Mouse (Mus musculus): ENCODE data around the gene Mt2. TPM values are rescaled to one million over a fixed set of nuclear protein-coding genes. Genes with fewer than 3 reads are reported as not detected.
A peak's percentile ranks its signal among the peaks of the same experiment; 100 is the strongest.

The Mt2 gene
- polyA plus RNA-seq, 1 experiment from 2014 or later: 681 TPM

DNA sequence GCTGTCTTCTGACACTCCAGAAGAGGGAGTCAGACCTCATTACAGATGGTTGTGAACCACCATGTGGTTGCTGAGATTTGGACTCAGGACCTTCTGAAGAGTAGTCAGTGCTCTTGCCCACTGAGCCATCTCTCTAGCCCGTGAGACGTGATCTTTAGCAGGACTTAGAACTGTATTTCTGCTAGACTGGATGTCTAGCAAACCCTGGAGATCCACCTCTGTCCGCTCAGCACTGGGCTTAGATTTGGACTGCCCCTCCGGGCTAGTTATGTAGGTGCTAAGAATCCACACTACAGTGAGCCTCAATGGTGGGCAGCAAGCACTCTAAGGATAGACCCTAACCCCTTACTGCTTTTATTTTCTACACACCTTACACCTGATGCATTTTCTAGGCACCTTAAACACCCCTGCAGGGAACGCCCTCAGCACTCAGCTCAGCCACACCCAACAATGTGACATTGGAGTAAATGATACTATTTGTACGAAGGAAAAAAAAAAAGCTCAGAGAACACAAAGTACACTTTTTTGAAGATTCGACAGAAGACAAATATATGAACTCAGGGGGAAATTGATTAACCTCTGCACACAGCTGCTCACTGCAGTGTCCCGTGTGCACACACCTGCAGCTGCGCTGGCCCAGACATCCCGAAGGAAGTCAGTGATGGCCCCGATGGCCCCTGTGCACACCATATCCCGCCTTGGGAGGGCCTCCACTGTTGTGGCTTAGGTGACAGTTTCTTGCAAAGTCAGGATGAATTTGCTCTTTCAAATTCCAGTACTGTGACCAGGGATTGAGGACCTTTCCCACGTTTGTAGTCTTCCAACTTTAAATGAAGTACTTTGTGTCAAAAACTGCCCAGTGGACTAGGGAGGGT is 9.8 kb downstream of the Mt2 start:
- Histone ChIP-seq H3K9me3 (ENCODE audit: control insufficient read depth, low read length) (no peaks in the 10 kb centered on the region), H3K27ac (replicated peaks) (peak overlapping the region; percentile 95), H3K4me2 (replicated peaks; ENCODE audit: low read depth) (peak overlapping the region; percentile 51), H3K4me3 (ENCODE audit: low read depth, low read length) (peak overlapping the region; percentile 27), H3K36me3 (ENCODE audit: control insufficient read depth, insufficient read depth, low read length) (no peaks in the 10 kb centered on the region), H3K27me3 (ENCODE audit: control insufficient read depth, insufficient read depth, low read length) (no peaks in the 10 kb centered on the region; the same call in 1 of the 2 replicates), H3K9ac (ENCODE audit: low read length) (peak overlapping the region; percentile 45), H3K4me1 (replicated peaks; ENCODE audit: control insufficient read depth, insufficient read depth) (peaks cover 3% of the 10 kb centered on the region; the same call in 1 of the 2 replicates)
- DNase-seq (ENCODE audit: low spot score) (peak; percentile 68), ATAC-seq (ENCODE audit: low FRiP score, low TSS enrichment) (peak; percentile 23; the same call in 1 of the 2 replicates)
- TF ChIP-seq CTCF (IDR thresholded peaks at IDR 0.05; ENCODE audit: low read depth): no peak
- no peak for TF ChIP-seq EP300 (optimal IDR thresholded peaks at IDR 0.05)
- 46% methylated on average over 13 of the region's 13 CpGs for WGBS

DNA sequence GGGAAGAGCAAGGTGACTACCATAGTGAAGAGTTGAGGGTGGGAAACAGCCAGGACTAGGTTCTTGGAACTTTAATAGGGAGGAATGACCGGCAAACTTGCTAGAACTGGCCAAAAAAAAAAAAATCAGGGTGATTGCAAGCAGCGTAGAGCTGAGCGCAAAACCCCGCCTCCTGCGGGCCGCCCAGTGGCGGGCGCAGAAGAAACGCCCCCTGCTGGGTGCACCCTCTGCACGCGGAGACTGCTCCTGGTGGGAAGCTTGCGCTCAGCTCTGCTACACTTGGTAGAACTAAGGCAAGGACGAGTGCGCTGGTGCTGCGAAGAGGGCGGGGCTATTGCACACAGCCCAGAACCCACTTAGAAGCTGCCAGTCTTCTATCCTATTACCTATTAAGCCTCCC is 10.7 kb downstream of the Mt2 start:
- under 1% methylated on average over 16 of the region's 16 CpGs for WGBS
- Histone ChIP-seq H3K9me3 (ENCODE audit: control insufficient read depth, low read length) (no peaks in the 10 kb centered on the region), H3K36me3 (ENCODE audit: control insufficient read depth, insufficient read depth, low read length) (no peaks in the 10 kb centered on the region), H3K27ac (replicated peaks) (peak overlapping the region; percentile 95), H3K4me2 (replicated peaks; ENCODE audit: low read depth) (peak overlapping the region; percentile 51), H3K9ac (ENCODE audit: low read length) (peak overlapping the region; percentile 45; the same call in 1 of the 2 replicates), H3K27me3 (ENCODE audit: control insufficient read depth, insufficient read depth, low read length) (no peaks in the 10 kb centered on the region; the same call in 1 of the 2 replicates), H3K4me1 (replicated peaks; ENCODE audit: control insufficient read depth, insufficient read depth) (peaks cover 3% of the 10 kb centered on the region; the same call in 1 of the 2 replicates), H3K4me3 (ENCODE audit: low read depth, low read length) (peak overlapping the region; percentile 27)
- TF ChIP-seq EP300 (optimal IDR thresholded peaks at IDR 0.05) (no peak), CTCF (IDR thresholded peaks at IDR 0.05; ENCODE audit: low read depth) (peak; percentile 81)
- DNase-seq (ENCODE audit: low spot score) (peak; percentile 96), ATAC-seq (ENCODE audit: low FRiP score, low TSS enrichment) (peak; percentile 63)

DNA sequence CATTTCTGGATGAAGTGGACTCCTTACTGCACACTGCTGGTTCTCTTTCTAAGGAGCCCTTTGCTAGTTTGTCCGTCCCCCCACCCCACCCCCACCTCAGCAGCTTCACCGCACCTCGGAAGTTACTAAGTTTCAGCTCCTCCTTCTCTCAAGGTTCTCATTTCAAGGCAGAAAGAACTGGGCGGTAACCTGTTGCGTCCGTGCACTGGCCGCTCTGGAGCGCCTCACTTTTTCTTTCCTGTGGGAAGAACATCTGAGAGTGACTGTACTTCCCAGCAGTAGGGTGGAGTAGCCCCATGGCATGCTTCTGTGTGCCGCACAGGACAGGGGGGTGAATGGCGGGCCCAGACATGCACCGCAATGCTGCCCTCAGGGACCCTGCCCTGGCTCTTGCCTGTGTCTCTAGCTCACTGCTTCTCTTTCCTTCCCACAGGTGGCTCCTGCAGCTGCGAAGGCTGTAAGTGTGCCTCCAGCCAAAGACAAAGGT is 11.9 kb downstream of the Mt2 start:
- no peaks in the 10 kb centered on the region for H3K9me3 ChIP-seq (ENCODE audit: control insufficient read depth, low read length)
- DNase-seq (ENCODE audit: low spot score) (peak; percentile 70), ATAC-seq (ENCODE audit: low FRiP score, low TSS enrichment) (peak; percentile 21)
- no peaks in the 10 kb centered on the region for H3K36me3 ChIP-seq (ENCODE audit: control insufficient read depth, insufficient read depth, low read length)
- 17% methylated on average over 12 of the region's 12 CpGs for WGBS
- H3K4me1 ChIP-seq (replicated peaks; ENCODE audit: control insufficient read depth, insufficient read depth): peaks cover 5% of the 10 kb centered on the region; the same call in 1 of the 2 replicates
- peak overlapping the region; percentile 51 for H3K4me2 ChIP-seq (replicated peaks; ENCODE audit: low read depth)
- H3K4me3 ChIP-seq (ENCODE audit: low read depth, low read length): no peak overlapping the region; the same call in 1 of the 2 replicates
- no peaks in the 10 kb centered on the region; the same call in 1 of the 2 replicates for H3K27me3 ChIP-seq (ENCODE audit: control insufficient read depth, insufficient read depth, low read length)
- TF ChIP-seq CTCF (IDR thresholded peaks at IDR 0.05; ENCODE audit: low read depth) (no peak), EP300 (optimal IDR thresholded peaks at IDR 0.05) (no peak)
- peak overlapping the region; percentile 45; the same call in 1 of the 2 replicates for H3K9ac ChIP-seq (ENCODE audit: low read length)
- H3K27ac ChIP-seq (replicated peaks): peak overlapping the region; percentile 95

GRCm38 (mm10) chr8:94185791-94186190 is 13.3 kb downstream of the Mt2 start:
- H3K4me2 ChIP-seq (replicated peaks; ENCODE audit: low read depth): no peak overlapping the region
- TF ChIP-seq EP300 (optimal IDR thresholded peaks at IDR 0.05) (no peak), CTCF (IDR thresholded peaks at IDR 0.05; ENCODE audit: low read depth) (no peak)
- H3K9ac ChIP-seq (ENCODE audit: low read length): no peak overlapping the region
- no peaks in the 10 kb centered on the region for H3K9me3 ChIP-seq (ENCODE audit: control insufficient read depth, low read length)
- DNase-seq (ENCODE audit: low spot score) (no peak), ATAC-seq (ENCODE audit: low FRiP score, low TSS enrichment) (no peak)
- H3K27me3 ChIP-seq (ENCODE audit: control insufficient read depth, insufficient read depth, low read length): no peaks in the 10 kb centered on the region; the same call in 1 of the 2 replicates
- peak overlapping the region; percentile 83 for H3K27ac ChIP-seq (replicated peaks)
- H3K4me1 ChIP-seq (replicated peaks; ENCODE audit: control insufficient read depth, insufficient read depth): peaks cover 3% of the 10 kb centered on the region; the same call in 1 of the 2 replicates
- no peak overlapping the region for H3K4me3 ChIP-seq (ENCODE audit: low read depth, low read length)
- H3K36me3 ChIP-seq (ENCODE audit: control insufficient read depth, insufficient read depth, low read length): no peaks in the 10 kb centered on the region
- 68% methylated on average over 6 of the region's 6 CpGs for WGBS

GRCm38 (mm10) chr8:94186542-94186941 is 14.1 kb downstream of the Mt2 start:
- TF ChIP-seq EP300 (optimal IDR thresholded peaks at IDR 0.05): no peak
- peak; percentile 87 for TF ChIP-seq CTCF (IDR thresholded peaks at IDR 0.05; ENCODE audit: low read depth)
- peak overlapping the region; percentile 23; the same call in 1 of the 2 replicates for H3K9ac ChIP-seq (ENCODE audit: low read length)
- no peaks in the 10 kb centered on the region; the same call in 1 of the 2 replicates for H3K27me3 ChIP-seq (ENCODE audit: control insufficient read depth, insufficient read depth, low read length)
- H3K4me1 ChIP-seq (replicated peaks; ENCODE audit: control insufficient read depth, insufficient read depth): peaks cover 3% of the 10 kb centered on the region; the same call in 1 of the 2 replicates
- peak overlapping the region; percentile 14; the same call in 1 of the 2 replicates for H3K4me2 ChIP-seq (replicated peaks; ENCODE audit: low read depth)
- H3K4me3 ChIP-seq (ENCODE audit: low read depth, low read length): no peak overlapping the region
- DNase-seq (ENCODE audit: low spot score) (peak; percentile 95), ATAC-seq (ENCODE audit: low FRiP score, low TSS enrichment) (peak; percentile 88)
- 6% methylated on average over 17 of the region's 17 CpGs for WGBS
- H3K27ac ChIP-seq (replicated peaks): peak overlapping the region; percentile 83
- no peaks in the 10 kb centered on the region for H3K9me3 ChIP-seq (ENCODE audit: control insufficient read depth, low read length)
- H3K36me3 ChIP-seq (ENCODE audit: control insufficient read depth, insufficient read depth, low read length): no peaks in the 10 kb centered on the region
